Mouse (Mus musculus): ENCODE data around the gene Ankrd33b. TPM values are rescaled to one million over a fixed set of nuclear protein-coding genes. Genes with fewer than 3 reads are reported as not detected.

The Ankrd33b gene
- total and polyA plus RNA-seq, 3 experiments: 50.0 to 69.6 (median 60.3) TPM

DNA sequence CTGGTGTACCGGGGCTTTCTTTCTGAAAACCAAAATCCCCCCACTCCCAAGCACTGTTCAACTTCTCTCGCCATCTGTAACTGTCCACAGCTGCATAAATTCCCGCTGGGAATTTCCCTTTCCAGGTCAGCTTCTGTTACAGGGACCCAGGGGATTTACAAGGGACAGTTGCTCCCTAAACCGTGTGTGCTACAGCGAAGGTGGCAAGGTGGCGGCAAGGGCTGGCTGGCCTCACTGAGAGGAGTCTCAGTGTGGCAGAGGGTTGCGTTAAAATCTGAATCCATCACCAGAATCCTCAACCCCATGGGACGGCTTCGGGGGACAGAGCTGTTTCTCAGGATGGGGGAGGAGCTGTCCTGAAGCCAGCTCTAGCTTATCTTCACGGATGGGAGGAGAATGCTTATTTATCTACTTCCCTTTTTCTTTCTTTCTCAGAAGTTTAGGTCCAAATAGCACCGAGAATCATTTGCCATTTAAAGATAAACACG lies 1.6 kb upstream of the Ankrd33b start:
- peak; percentile 85 for TF ChIP-seq BHLHE40 (IDR thresholded peaks at IDR 0.05; ENCODE audit: low read depth, low read length)
- peak; percentile 25 for TF ChIP-seq JUND (conservative IDR thresholded peaks at IDR 0.05; ENCODE audit: low read depth, low read length)
- peak; percentile 28 for TF ChIP-seq CHD1 (IDR thresholded peaks at IDR 0.05; ENCODE audit: low read depth, low read length)
- TF ChIP-seq JUN (IDR thresholded peaks at IDR 0.05; ENCODE audit: insufficient read depth, low read depth, low read length): no peak; the same call in 1 of the 2 replicates
- TF ChIP-seq NRF1 (IDR thresholded peaks at IDR 0.05; ENCODE audit: low read depth, low read length): no peak
- peak; percentile 67 for TF ChIP-seq MAX (IDR thresholded peaks at IDR 0.05; ENCODE audit: low read length)
- 0 out of 2 replicates have a peak, but pooled peaks have one; percentile 65 for TF ChIP-seq MYC (IDR thresholded peaks at IDR 0.05; ENCODE audit: low read depth, low read length)
- peak; percentile 81 for TF ChIP-seq IRF4 (IDR thresholded peaks at IDR 0.05; ENCODE audit: low read depth, low read length)
- no peak for TF ChIP-seq ZMIZ1 (IDR thresholded peaks at IDR 0.05; ENCODE audit: low read depth, low read length)
- TF ChIP-seq ZNF384 (IDR thresholded peaks at IDR 0.05; ENCODE audit: low read depth, low read length): no peak; the same call in 1 of the 2 replicates
- peak; percentile 41; the same call in 1 of the 2 replicates for TF ChIP-seq POLR2A (IDR thresholded peaks at IDR 0.05; ENCODE audit: low read depth, low read length)
- TF ChIP-seq CTCF (conservative IDR thresholded peaks at IDR 0.05 in 1 of 2, IDR thresholded peaks at IDR 0.05 in 1 of 2; ENCODE audit: low read depth in 2 of 2, low read length in 2 of 2): 0 out of 4 replicates have a peak, but pooled peaks of 1 of the 2 experiments have one; percentile 5
- peak; percentile 24 for TF ChIP-seq SMC3 (IDR thresholded peaks at IDR 0.05; ENCODE audit: low read depth, low read length)
- 0 out of 2 replicates have a peak, but pooled peaks have one; percentile 63 for TF ChIP-seq POLR2AphosphoS2 (IDR thresholded peaks at IDR 0.05; ENCODE audit: low read depth, low read length)
- TF ChIP-seq RAD21 (IDR thresholded peaks at IDR 0.05; ENCODE audit: low read depth, low read length): no peak; the same call in 1 of the 2 replicates
- peak; percentile 84 for TF ChIP-seq RCOR1 (conservative IDR thresholded peaks at IDR 0.05; ENCODE audit: low read depth, low read length)
- peak; percentile 95 for TF ChIP-seq ETS1 (conservative IDR thresholded peaks at IDR 0.05; ENCODE audit: low read depth, low read length)
- peak; percentile 75; the same call in 1 of the 2 replicates for TF ChIP-seq UBTF (IDR thresholded peaks at IDR 0.05; ENCODE audit: low read depth, low read length)
- peak; percentile 94 for TF ChIP-seq EP300 (IDR thresholded peaks at IDR 0.05; ENCODE audit: low read length)
- TF ChIP-seq NELFE (IDR thresholded peaks at IDR 0.05; ENCODE audit: low read depth, low read length): peak; percentile 52
- TF ChIP-seq SIN3A (IDR thresholded peaks at IDR 0.05; ENCODE audit: low read length): peak; percentile 90
- peak; percentile 89 for TF ChIP-seq MAZ (IDR thresholded peaks at IDR 0.05; ENCODE audit: low read depth, low read length)
- no peak for TF ChIP-seq PAX5 (IDR thresholded peaks at IDR 0.05; ENCODE audit: low read length)
- TF ChIP-seq ELF1 (IDR thresholded peaks at IDR 0.05; ENCODE audit: low read depth, low read length): peak; percentile 34; the same call in 1 of the 2 replicates
- TF ChIP-seq ZC3H11A (IDR thresholded peaks at IDR 0.05; ENCODE audit: low read depth, low read length): no peak
- peak; percentile 98 for TF ChIP-seq TCF12 (IDR thresholded peaks at IDR 0.05; ENCODE audit: low read depth, low read length)
- peak; percentile 38; the same call in 1 of the 2 replicates for TF ChIP-seq HCFC1 (IDR thresholded peaks at IDR 0.05; ENCODE audit: low read depth, low read length)
- TF ChIP-seq MEF2A (IDR thresholded peaks at IDR 0.05; ENCODE audit: borderline replicate concordance, low read depth, low read length): peak; percentile 87
- TF ChIP-seq ZKSCAN1 (IDR thresholded peaks at IDR 0.05; ENCODE audit: borderline replicate concordance, low read depth, low read length): no peak
- peak; percentile 89 for TF ChIP-seq CHD2 (IDR thresholded peaks at IDR 0.05; ENCODE audit: low read length)
- peak; percentile 76; the same call in 1 of the 2 replicates for TF ChIP-seq KAT2A (IDR thresholded peaks at IDR 0.05; ENCODE audit: insufficient replicate concordance, low read length)
- TF ChIP-seq TBP (conservative IDR thresholded peaks at IDR 0.05; ENCODE audit: low read depth, low read length): peak; percentile 78
- peak; percentile 67; the same call in 1 of the 2 replicates for TF ChIP-seq MAFK (IDR thresholded peaks at IDR 0.05; ENCODE audit: insufficient replicate concordance, low read length)
- no peak for TF ChIP-seq USF1 (IDR thresholded peaks at IDR 0.05; ENCODE audit: low read depth, low read length)
- TF ChIP-seq MXI1 (IDR thresholded peaks at IDR 0.05; ENCODE audit: low read depth, low read length): peak; percentile 70
- no peak for TF ChIP-seq USF2 (conservative IDR thresholded peaks at IDR 0.05; ENCODE audit: low read depth, low read length)
- Histone ChIP-seq H3K9me3 (replicated peaks; ENCODE audit: low read length) (peaks cover 10% of the 10 kb centered on the region), H3K4me1 (ENCODE audit: control insufficient read depth in 1 of 2, insufficient read depth in 2 of 2) (peaks cover 5 to 38% of the 10 kb centered on the region in 2 experiments; a peak in 3 of 4 replicates), H3K27me3 (replicated peaks) (no peaks in the 10 kb centered on the region), H3K79me2 (replicated peaks; ENCODE audit: control insufficient read depth, extremely low read depth, insufficient read depth, poor library complexity, severe bottlenecking) (peaks cover 31% of the 10 kb centered on the region), H3K4me2 (ENCODE audit: insufficient read depth, low read depth, poor library complexity, severe bottlenecking) (peak overlapping the region; percentile 63), H3K27ac (ENCODE audit: insufficient read depth, low read depth) (peak overlapping the region; percentile 91), H3K4me3 (replicated peaks in 1 of 3; ENCODE audit: low read depth in 2 of 3, low read length in 2 of 3, poor library complexity in 1 of 3) (peak overlapping the region in 2 of 3 experiments; percentile 7 to 14), H3K36me3 (replicated peaks in 1 of 2; ENCODE audit: control insufficient read depth in 1 of 2, insufficient read depth in 1 of 2, low read length in 1 of 2) (peaks cover 2 to 14% of the 10 kb centered on the region in 2 experiments), H3K9ac (ENCODE audit: insufficient read depth, low read depth) (0 out of 2 replicates have a peak overlapping the region, but pooled peaks have one; percentile 12)
- in situ Hi-C loops (cut with MboI; ENCODE audit: low pct_ligation_motif_present, low pct_unique_long_range_greater_than_20kb, low sequenced_read_pairs): loop anchor here (5.0 kb wide), 1 partner anchor 43 kb away; no protein-coding TSS in a partner anchor
- peak; percentile 98 for DNase-seq (ENCODE audit: extremely low read depth)
- dilution Hi-C loops (cut with MboI; ENCODE audit: extremely low pct_ligation_motif_present, extremely low pct_unique_long_range_greater_than_20kb, low sequenced_read_pairs): no loop called here
